Mouse (Mus musculus) myocyte (in vitro differentiated cells): ENCODE results near the gene Sncg. TPM values are rescaled to one million over a fixed set of nuclear protein-coding genes. Genes with fewer than 3 reads are reported as not detected.
A peak's percentile ranks its signal among the peaks of the same experiment; 100 is the strongest.

Experiments
- H3K27me3 ChIP-seq: one replicate; pipeline ENCODE4 v1.6.1; 2011; ENCODE audit not compliant: control insufficient read depth, insufficient read depth, insufficient read length
- H3K36me3 ChIP-seq: one replicate; pipeline ENCODE4 v1.6.1; 2011; ENCODE audit not compliant: control insufficient read depth, insufficient read depth
- H3K4me2 ChIP-seq: one replicate; pipeline ENCODE4 v1.6.1; 2011; ENCODE audit warnings: low read depth, control low read depth
- H3K4me3 ChIP-seq: one replicate; pipeline ENCODE4 v1.5.1; 2011; ENCODE audit warnings: mild to moderate bottlenecking, control low read depth, moderate library complexity
- H3K79me2 ChIP-seq: one replicate; pipeline ENCODE4 v1.6.1; 2011; ENCODE audit not compliant: control insufficient read depth, insufficient read depth
- H3ac ChIP-seq: one replicate; pipeline ENCODE4 v1.6.1; 2011; ENCODE audit not compliant: control insufficient read depth, insufficient read length
- CEBPB ChIP-seq: IDR thresholded peaks from 2 replicates; pipeline ENCODE4 v1.6.1; 2011; ENCODE audit warnings: mild to moderate bottlenecking, moderate library complexity; ENCODE audit not compliant: poor library complexity, insufficient read depth, severe bottlenecking
- E2F4 ChIP-seq: IDR thresholded peaks from one replicate; pipeline ENCODE4 v1.6.1; 2011; ENCODE audit warnings: mild to moderate bottlenecking, control low read depth, moderate library complexity; ENCODE audit not compliant: insufficient read depth
- MAX ChIP-seq: IDR thresholded peaks from one replicate; pipeline ENCODE4 v1.6.1; 2011; ENCODE audit warnings: low read depth, mild to moderate bottlenecking, control low read depth
- MYOD1 ChIP-seq, 3 experiments: IDR thresholded peaks; one replicate each; pipeline ENCODE4 v1.6.1; 2011; ENCODE audit warnings: control low read depth in 2 of 3, low read depth in 2 of 3, mild to moderate bottlenecking in 2 of 3, moderate library complexity in 1 of 3; ENCODE audit not compliant: insufficient read length in 2 of 3, control insufficient read depth in 1 of 3
- MYOG ChIP-seq, 3 experiments: IDR thresholded peaks; one replicate each; pipeline ENCODE4 v1.6.1; 2011; ENCODE audit warnings: control low read depth in 2 of 3, low read depth in 2 of 3, mild to moderate bottlenecking in 2 of 3; ENCODE audit not compliant: insufficient read length in 2 of 3, control insufficient read depth in 1 of 3, insufficient read depth in 1 of 3
- POLR2A ChIP-seq: IDR thresholded peaks from one replicate; pipeline ENCODE4 v1.6.1; 2011; ENCODE audit warnings: low read depth, mild to moderate bottlenecking, control low read depth, moderate library complexity; ENCODE audit not compliant: insufficient read length
- POLR2AphosphoS2 ChIP-seq: IDR thresholded peaks from one replicate; pipeline ENCODE4 v1.6.1; 2011; ENCODE audit warnings: low read depth, control low read depth; ENCODE audit not compliant: insufficient read length
- REST ChIP-seq: IDR thresholded peaks from one replicate; pipeline ENCODE4 v1.6.1; 2011; ENCODE audit warnings: mild to moderate bottlenecking, control low read depth, moderate library complexity; ENCODE audit not compliant: insufficient read depth, insufficient read length
- SRF ChIP-seq: IDR thresholded peaks from one replicate; pipeline ENCODE4 v1.6.1; 2011; ENCODE audit warnings: low read depth; ENCODE audit not compliant: control insufficient read depth, insufficient read length
- TCF12 ChIP-seq: IDR thresholded peaks from one replicate; pipeline ENCODE4 v1.6.1; 2011; ENCODE audit warnings: mild to moderate bottlenecking, control low read depth; ENCODE audit not compliant: poor library complexity, insufficient read depth, severe bottlenecking
- TCF3 ChIP-seq: IDR thresholded peaks from one replicate; pipeline ENCODE4 v1.6.1; 2011; ENCODE audit warnings: low read depth, control low read depth; ENCODE audit not compliant: insufficient read length
- USF1 ChIP-seq: IDR thresholded peaks from one replicate; pipeline ENCODE4 v1.6.1; 2011; ENCODE audit warnings: low read depth, mild to moderate bottlenecking, control low read depth, moderate library complexity
- polyA plus RNA-seq: library from polyadenylated mRNA; unstranded; fragments of >200 nt; fragmentation: generic; extraction: Trizol; gene quantifications from one replicate; pipeline ENCODE4 v1.2.1, GENCODE M21; 2012; ENCODE audit warnings: missing spikeins

Sncg gene
- polyA plus RNA-seq, 1 experiment = 1.3 TPM

GRCm38 (mm10) chr14:34403424-34403823, 28.8 kb upstream of the Sncg start:
- H3K4me2 ChIP-seq = no peak overlapping the region
- no peak overlapping the region for H3ac ChIP-seq
- no peak overlapping the region for H3K4me3 ChIP-seq
- H3K27me3 ChIP-seq = no peaks in the 10 kb centered on the region
- H3K36me3 ChIP-seq = peaks cover 21% of the 10 kb centered on the region
- no peak for TF ChIP-seq TCF3
- no peak for TF ChIP-seq USF1
- no peak for TF ChIP-seq TCF12
- no peak for TF ChIP-seq CEBPB
- no peak for TF ChIP-seq REST
- TF ChIP-seq MYOG (IDR thresholded peaks at IDR 0.05; ENCODE audit: control insufficient read depth in 1 of 3, insufficient read depth in 1 of 3, insufficient read length in 2 of 3, low read depth in 2 of 3) = no peak
- no peak for TF ChIP-seq MYOD1 (IDR thresholded peaks at IDR 0.05; ENCODE audit: control insufficient read depth in 1 of 3, insufficient read length in 2 of 3, low read depth in 2 of 3)
- no peak for TF ChIP-seq MAX
- no peak for TF ChIP-seq SRF
- TF ChIP-seq E2F4 = no peak
- TF ChIP-seq POLR2A = no peak
- no peak for TF ChIP-seq POLR2AphosphoS2
- no peaks in the 10 kb centered on the region for H3K79me2 ChIP-seq

DNA sequence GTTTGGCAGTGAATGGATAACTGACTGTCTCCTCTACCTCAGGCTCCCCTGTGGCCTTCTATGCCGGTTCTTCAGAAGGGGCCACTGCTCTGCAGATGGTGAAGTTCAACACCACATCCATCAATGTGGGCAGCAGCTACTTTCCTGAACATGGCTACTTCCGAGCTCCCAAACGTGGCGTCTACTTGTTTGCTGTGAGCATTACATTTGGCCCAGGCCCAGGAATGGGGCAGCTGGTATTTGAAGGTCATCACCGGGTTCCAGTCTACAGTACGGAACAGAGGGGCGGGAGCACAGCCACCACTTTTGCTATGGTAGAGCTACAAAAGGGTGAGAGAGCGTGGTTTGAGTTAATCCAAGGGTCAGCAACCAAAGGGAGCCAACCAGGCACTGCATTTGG, 28.3 kb upstream of the Sncg start:
- Histone ChIP-seq H3K36me3 (peaks cover 16% of the 10 kb centered on the region), H3K79me2 (no peaks in the 10 kb centered on the region), H3K27me3 (no peaks in the 10 kb centered on the region), H3K4me3 (no peak overlapping the region), H3ac (no peak overlapping the region), H3K4me2 (no peak overlapping the region)
- TF ChIP-seq MYOD1 (IDR thresholded peaks at IDR 0.05; ENCODE audit: control insufficient read depth in 1 of 3, insufficient read length in 2 of 3, low read depth in 2 of 3) (no peak), POLR2A (no peak), REST (no peak), USF1 (no peak), SRF (no peak), POLR2AphosphoS2 (no peak), MYOG (IDR thresholded peaks at IDR 0.05; ENCODE audit: control insufficient read depth in 1 of 3, insufficient read depth in 1 of 3, insufficient read length in 2 of 3, low read depth in 2 of 3) (no peak), E2F4 (no peak), TCF12 (no peak), MAX (no peak), TCF3 (no peak)

- Histone ChIP-seq H3K79me2 (no peaks in the 10 kb centered on the region), H3K4me3 (no peak overlapping the region), H3K27me3 (no peaks in the 10 kb centered on the region), H3ac (no peak overlapping the region), H3K36me3 (peaks cover 8% of the 10 kb centered on the region), H3K4me2 (no peak overlapping the region)
- TF ChIP-seq USF1 = no peak
- TF ChIP-seq SRF = no peak
- TF ChIP-seq POLR2AphosphoS2 = no peak
- no peak for TF ChIP-seq TCF3
- TF ChIP-seq MYOG (IDR thresholded peaks at IDR 0.05; ENCODE audit: control insufficient read depth in 1 of 3, insufficient read depth in 1 of 3, insufficient read length in 2 of 3, low read depth in 2 of 3) = no peak
- no peak for TF ChIP-seq REST
- TF ChIP-seq POLR2A = no peak
- TF ChIP-seq MYOD1 (IDR thresholded peaks at IDR 0.05; ENCODE audit: control insufficient read depth in 1 of 3, insufficient read length in 2 of 3, low read depth in 2 of 3) = no peak
- no peak for TF ChIP-seq TCF12
- TF ChIP-seq MAX = no peak
- no peak for TF ChIP-seq CEBPB
- no peak for TF ChIP-seq E2F4
Measured at GRCm38 (mm10) chr14:34401135-34401534, 26.5 kb upstream of the Sncg start.

GRCm38 (mm10) chr14:34400021-34400420, 25.4 kb upstream of the Sncg start:
- no peak overlapping the region for H3K4me3 ChIP-seq
- H3ac ChIP-seq = no peak overlapping the region
- TF ChIP-seq E2F4 (no peak), USF1 (no peak), REST (no peak), SRF (no peak), POLR2A (no peak), POLR2AphosphoS2 (no peak), TCF3 (no peak), CEBPB (no peak)
- no peaks in the 10 kb centered on the region for H3K36me3 ChIP-seq
- H3K4me2 ChIP-seq = no peak overlapping the region
- H3K79me2 ChIP-seq = no peaks in the 10 kb centered on the region
- H3K27me3 ChIP-seq = no peaks in the 10 kb centered on the region

GRCm38 (mm10) chr14:34399301-34399700, 24.7 kb upstream of the Sncg start:
- H3K79me2 ChIP-seq = no peaks in the 10 kb centered on the region
- TF ChIP-seq POLR2AphosphoS2 = peak; percentile 22
- no peak for TF ChIP-seq TCF12
- no peak for TF ChIP-seq MYOG (IDR thresholded peaks at IDR 0.05; ENCODE audit: control insufficient read depth in 1 of 3, insufficient read depth in 1 of 3, insufficient read length in 2 of 3, low read depth in 2 of 3)
- no peak overlapping the region for H3K4me3 ChIP-seq
- no peaks in the 10 kb centered on the region for H3K27me3 ChIP-seq
- H3K4me2 ChIP-seq = no peak overlapping the region
- H3ac ChIP-seq = no peak overlapping the region
- no peaks in the 10 kb centered on the region for H3K36me3 ChIP-seq
